Comparison of ENCODE assay signal across 9 mouse cellular contexts in the genomic region with DNA sequence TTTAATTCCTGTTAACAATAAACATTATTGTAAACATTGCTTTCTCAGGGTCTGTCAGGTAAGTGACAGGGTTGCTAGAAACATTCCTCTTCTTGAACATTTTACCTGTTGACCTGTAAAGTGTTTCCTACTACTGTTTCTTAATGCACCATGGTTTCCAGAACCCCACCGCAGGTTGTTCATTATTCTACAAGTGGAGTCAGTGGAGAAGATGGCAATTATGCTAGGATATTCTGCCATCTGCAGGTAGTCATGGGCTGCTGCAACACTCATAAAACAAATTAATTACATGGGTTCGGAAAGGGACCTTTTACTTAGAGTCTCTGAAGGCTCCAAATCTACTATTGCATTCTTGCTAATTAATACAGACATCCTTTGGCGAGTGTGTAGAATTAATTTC.
DNase-seq lines count a peak whose midpoint lies in the region; ATAC-seq and TF ChIP-seq lines count a peak whose summit lies in the region.
"Had no signal": no experiment of that assay in that cellular context is flagged by ENCODE, and none has a peak within 500 bp of the region (broad histone marks: within the 10 kb centered on the region; RNA-seq: fewer than 3 reads in every experiment).

No protein-coding gene starts in this region.

- no peak overlapping the region for H3K4me3 ChIP-seq in hindbrain, postnatal 0 days (ENCODE audit: low read length)

- peak; percentile 76 for TF ChIP-seq CTCF in hindbrain, postnatal 0 days (IDR thresholded peaks at IDR 0.05; ENCODE audit: low read depth)

- ATAC-seq in hindbrain, postnatal 0 days, result peak; percentile 55; the same call in 1 of the 2 replicates

- no peaks in the 10 kb centered on the region for H3K4me1 ChIP-seq in hindbrain, postnatal 0 days (ENCODE audit: insufficient read depth, low read length)

- H3K27ac ChIP-seq in hindbrain, postnatal 0 days, result no peak overlapping the region

- peak; percentile 11 for DNase-seq in adrenal gland, postnatal 14 days
- no peak for DNase-seq in adrenal gland, adult 8-10 months
- peak; percentile 10 for DNase-seq in kidney, postnatal 14 days
- no peak for DNase-seq in kidney, adult 11 months
- peak; percentile 18 for DNase-seq in ZHBTc4 (ENCODE audit: low read depth, low spot score)
- peak; percentile 77 for DNase-seq in hindbrain, postnatal 0 days (ENCODE audit: low spot score)
- no peak for DNase-seq in thymus, postnatal 14 days
- no peak for DNase-seq in T-cell, adult 2 months (ENCODE audit: low spot score)
- DNase-seq: layer of hippocampus, adult 9-11 months had no signal

- no peaks in the 10 kb centered on the region for H3K36me3 ChIP-seq in hindbrain, postnatal 0 days (ENCODE audit: insufficient read depth, low read length)

- H3K9me3 ChIP-seq in hindbrain, postnatal 0 days (ENCODE audit: low read length), result no peaks in the 10 kb centered on the region

- no peak overlapping the region for H3K4me2 ChIP-seq in hindbrain, postnatal 0 days (ENCODE audit: low read depth, low read length)

- 31% methylated on average over 3 of the region's 3 CpGs for WGBS in hindbrain, postnatal 0 days

- H3K27me3 ChIP-seq in hindbrain, postnatal 0 days (ENCODE audit: insufficient read depth, low read length), result no peaks in the 10 kb centered on the region

- H3K9ac ChIP-seq in hindbrain, postnatal 0 days (replicated peaks; ENCODE audit: low read length), result no peak overlapping the region

Comparison
In these comparisons a context has a peak if more than half of its experiments do, and no peak if none do; other contexts are left out.
1. DNase-seq: peak in adrenal gland, postnatal 14 days (single experiment), kidney, postnatal 14 days (single experiment), ZHBTc4 (single experiment) and hindbrain, postnatal 0 days (single experiment); none in adrenal gland, adult 8-10 months (single experiment), kidney, adult 11 months (single experiment), thymus, postnatal 14 days (single experiment) and T-cell, adult 2 months (single experiment).